Mouse (Mus musculus) neural tube, embryonic 12.5 days (tissue): ENCODE results near the gene Gipr. TPM values are rescaled to one million over a fixed set of nuclear protein-coding genes. Genes with fewer than 3 reads are reported as not detected.

ENCODE experiments used
- ATAC-seq: fragments of 200-750 bp; cut with Nextera tagmentation; 2 replicates; pipeline ENCODE4 v1.8.0; 2017; ENCODE audit warnings: low read depth, mild to moderate bottlenecking, moderate TSS enrichment, moderate library complexity; ENCODE audit not compliant: low FRiP score
- H3K27ac ChIP-seq: fragments of 300-500 bp; sonication (generic); 2 replicates; pipeline ENCODE4 v1.5.1; 2016
- H3K27me3 ChIP-seq: fragments of 300-500 bp; sonication (generic); replicated peaks from 2 replicates; pipeline ENCODE4 v1.6.1; 2016; ENCODE audit warnings: mild to moderate bottlenecking
- H3K36me3 ChIP-seq: fragments of 300-500 bp; sonication (generic); 2 replicates; pipeline ENCODE4 v1.6.1; 2016; ENCODE audit warnings: mild to moderate bottlenecking
- H3K4me1 ChIP-seq: fragments of 300-500 bp; sonication (generic); 2 replicates; pipeline ENCODE4 v1.6.1; 2016
- H3K4me2 ChIP-seq: fragments of 300-500 bp; sonication (generic); replicated peaks from 2 replicates; pipeline ENCODE4 v1.6.1; 2016; ENCODE audit warnings: mild to moderate bottlenecking
- H3K4me3 ChIP-seq: fragments of 300-500 bp; sonication (generic); 2 replicates; pipeline ENCODE4 v1.5.1; 2016
- H3K9ac ChIP-seq: fragments of 300-500 bp; sonication (generic); 2 replicates; pipeline ENCODE4 v1.6.1; 2016; ENCODE audit warnings: mild to moderate bottlenecking
- H3K9me3 ChIP-seq: fragments of 300-500 bp; sonication (generic); 2 replicates; pipeline ENCODE4 v1.6.1; 2016; ENCODE audit warnings: mild to moderate bottlenecking
- WGBS: fragments of 180-500 bp; shearing (Covaris S2); methylation state at CpG from one replicate; pipeline ENCODE4 v1.1.7; 2016; 5-methylcytosine and 5-hydroxymethylcytosine counted together
- polyA plus RNA-seq: library from polyadenylated mRNA; unstranded; fragments of >200 nt; fragmentation: Nextera tagmentation; extraction: Ambion mirVana; gene quantifications from 2 replicates; pipeline ENCODE4 v1.2.1, GENCODE M21; 2016

Gene Gipr
- polyA plus RNA-seq, 1 experiment from 2014 or later: 1.8 TPM

DNA sequence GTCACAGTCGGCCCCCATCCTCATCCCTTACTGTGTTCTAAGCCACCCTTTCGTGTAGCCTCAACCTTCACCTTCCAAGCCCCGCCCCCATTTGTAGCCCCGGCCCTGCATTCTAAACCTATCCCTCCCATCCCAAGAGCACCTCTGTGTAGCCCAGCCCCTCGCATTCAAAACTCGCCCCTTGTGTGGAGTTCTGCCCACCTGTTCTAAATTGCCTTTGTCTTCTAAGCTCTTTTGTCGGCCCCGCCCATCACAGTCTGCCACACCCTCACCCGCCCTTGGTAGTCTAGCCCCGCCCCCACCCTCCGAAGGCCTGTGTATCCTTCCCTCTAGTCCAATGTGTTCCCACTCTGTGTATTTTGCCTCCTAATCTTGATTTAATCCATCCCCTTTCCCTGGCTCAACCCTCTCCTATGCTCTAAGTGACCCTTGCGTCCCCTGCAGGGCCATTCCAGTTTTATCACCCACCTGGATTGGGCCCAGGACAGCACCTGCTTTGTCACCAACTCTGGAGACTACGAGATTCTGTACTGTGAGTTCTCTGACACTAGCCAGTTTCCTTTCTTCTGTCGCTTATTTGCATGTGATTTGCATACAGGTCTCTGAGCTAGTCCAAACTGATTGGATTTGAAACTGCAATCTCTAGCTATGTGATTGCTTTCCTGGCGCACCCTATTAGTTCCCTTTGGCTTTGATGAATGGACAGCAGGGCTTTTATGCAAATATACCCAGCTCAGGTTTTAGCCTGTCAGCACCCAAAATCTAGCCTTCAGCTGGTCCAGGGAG is 36.3 kb upstream of the Gipr start:
- WGBS: 61% methylated on average over 15 of the region's 15 CpGs
- ATAC-seq: no peak
- Histone ChIP-seq H3K4me2 (no peak overlapping the region), H3K27me3 (no peaks in the 10 kb centered on the region), H3K4me3 (no peak overlapping the region), H3K9ac (no peak overlapping the region), H3K27ac (no peak overlapping the region), H3K36me3 (peaks cover 37% of the 10 kb centered on the region), H3K4me1 (no peaks in the 10 kb centered on the region), H3K9me3 (no peaks in the 10 kb centered on the region)

DNA sequence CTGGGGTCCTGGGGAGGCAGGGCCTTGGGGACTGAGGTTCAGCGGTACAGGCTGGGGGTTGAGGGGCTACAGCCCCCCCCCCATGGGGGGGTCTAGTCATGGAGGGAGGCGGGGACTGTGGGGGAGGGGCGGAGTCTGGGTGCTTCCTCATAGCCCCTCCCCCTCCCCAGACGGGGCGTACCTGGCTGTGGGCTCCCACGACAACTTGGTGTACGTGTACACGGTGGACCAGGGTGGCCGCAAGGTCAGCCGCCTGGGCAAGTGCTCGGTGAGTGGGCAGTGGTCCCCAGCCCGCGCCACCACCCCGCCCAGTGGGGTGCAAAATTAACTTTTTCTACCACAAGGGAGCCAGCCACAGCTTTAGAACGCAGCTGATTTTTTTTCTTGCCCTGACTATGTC is 35.7 kb upstream of the Gipr start:
- no peak overlapping the region for H3K27ac ChIP-seq
- H3K4me3 ChIP-seq: no peak overlapping the region
- no peaks in the 10 kb centered on the region for H3K4me1 ChIP-seq
- no peak for ATAC-seq
- H3K9ac ChIP-seq: no peak overlapping the region
- no peak overlapping the region for H3K4me2 ChIP-seq
- no peaks in the 10 kb centered on the region for H3K9me3 ChIP-seq
- H3K36me3 ChIP-seq: peaks cover 41% of the 10 kb centered on the region
- WGBS: 70% methylated on average over 15 of the region's 15 CpGs
- H3K27me3 ChIP-seq: no peaks in the 10 kb centered on the region

DNA sequence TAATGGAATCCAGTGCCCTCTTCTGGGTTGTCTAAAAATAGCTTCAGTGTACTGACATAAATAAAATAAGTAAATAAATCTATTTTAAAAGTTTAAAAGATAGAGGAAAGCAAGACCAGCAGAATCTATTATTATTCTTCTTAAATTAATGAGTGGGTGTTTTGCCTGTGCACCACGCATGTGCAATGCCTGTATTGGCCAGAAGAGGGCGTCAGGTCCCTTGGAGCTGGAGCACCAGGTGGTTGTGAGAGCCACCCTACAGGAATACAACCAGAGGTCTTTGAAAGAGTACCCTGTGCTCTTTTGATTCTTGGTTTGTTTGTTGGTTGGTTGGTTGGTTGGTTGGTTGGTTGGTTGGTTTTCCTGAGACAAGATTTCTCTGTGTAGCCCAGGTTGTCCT is 32.1 kb upstream of the Gipr start:
- WGBS: 38% methylated on average over 2 of the region's 2 CpGs

DNA sequence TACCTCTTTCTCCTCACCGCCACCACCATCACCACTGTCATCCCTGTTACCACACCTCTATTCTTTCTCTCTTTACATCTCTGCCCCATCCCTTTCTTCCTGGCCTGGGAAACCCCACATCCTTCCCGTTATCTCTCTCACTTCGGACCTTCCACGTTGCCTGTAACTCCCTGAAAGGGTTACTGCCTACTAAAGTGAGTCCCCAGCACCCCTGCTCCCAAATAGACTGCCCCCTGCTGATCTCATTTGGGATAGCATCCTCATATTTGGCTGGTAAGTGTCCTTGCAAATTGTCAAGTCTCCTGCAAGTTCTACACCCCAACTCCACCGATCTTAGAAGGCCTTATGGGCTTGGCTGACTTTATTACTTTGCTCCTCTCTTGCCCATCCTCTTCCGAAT is 30.7 kb upstream of the Gipr start:
- Histone ChIP-seq H3K36me3 (peaks cover 58% of the 10 kb centered on the region), H3K4me1 (no peaks in the 10 kb centered on the region)

More for the DNA sequence above, 32.1 kb upstream of the Gipr start:
- H3K27me3 ChIP-seq: no peaks in the 10 kb centered on the region
- no peak overlapping the region for H3K4me3 ChIP-seq
- H3K27ac ChIP-seq: no peak overlapping the region
- H3K4me1 ChIP-seq: no peaks in the 10 kb centered on the region
- ATAC-seq: no peak
- H3K9me3 ChIP-seq: no peaks in the 10 kb centered on the region
- peaks cover 53% of the 10 kb centered on the region for H3K36me3 ChIP-seq
- no peak overlapping the region for H3K9ac ChIP-seq
- H3K4me2 ChIP-seq: no peak overlapping the region

DNA sequence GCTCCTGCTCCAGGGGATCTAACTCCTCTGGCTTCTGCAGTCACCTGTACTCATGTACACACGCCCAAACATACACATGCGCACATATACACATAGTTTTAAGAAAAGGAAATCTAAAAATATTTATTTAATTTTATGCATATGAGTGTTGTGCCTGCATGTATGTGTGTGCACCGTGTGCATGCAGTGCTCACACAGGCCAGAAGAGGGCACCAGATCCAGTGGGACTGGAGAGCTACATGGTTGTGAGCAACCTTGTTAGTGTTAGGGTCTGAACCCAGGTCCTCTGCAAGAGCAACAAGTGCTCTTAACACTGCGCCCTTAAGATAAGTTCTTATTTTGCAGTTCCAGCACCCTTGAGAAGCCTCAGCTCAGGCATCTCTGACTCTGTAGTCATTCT is 28.7 kb upstream of the Gipr start:
- no peak overlapping the region for H3K4me2 ChIP-seq
- H3K36me3 ChIP-seq: peaks cover 59% of the 10 kb centered on the region
- no peak for ATAC-seq
- no peak overlapping the region for H3K9ac ChIP-seq
- WGBS: 93% methylated on average over 4 of the region's 4 CpGs
- H3K4me1 ChIP-seq: no peaks in the 10 kb centered on the region
- H3K4me3 ChIP-seq: no peak overlapping the region
- no peak overlapping the region for H3K27ac ChIP-seq
- no peaks in the 10 kb centered on the region for H3K9me3 ChIP-seq
- H3K27me3 ChIP-seq: no peaks in the 10 kb centered on the region

More for the DNA sequence above, 30.7 kb upstream of the Gipr start:
- Histone ChIP-seq H3K9me3 (no peaks in the 10 kb centered on the region), H3K9ac (no peak overlapping the region), H3K27me3 (no peaks in the 10 kb centered on the region), H3K27ac (no peak overlapping the region), H3K4me2 (no peak overlapping the region), H3K4me3 (no peak overlapping the region)
- ATAC-seq: no peak
- 70% methylated on average over 6 of the region's 6 CpGs for WGBS

DNA sequence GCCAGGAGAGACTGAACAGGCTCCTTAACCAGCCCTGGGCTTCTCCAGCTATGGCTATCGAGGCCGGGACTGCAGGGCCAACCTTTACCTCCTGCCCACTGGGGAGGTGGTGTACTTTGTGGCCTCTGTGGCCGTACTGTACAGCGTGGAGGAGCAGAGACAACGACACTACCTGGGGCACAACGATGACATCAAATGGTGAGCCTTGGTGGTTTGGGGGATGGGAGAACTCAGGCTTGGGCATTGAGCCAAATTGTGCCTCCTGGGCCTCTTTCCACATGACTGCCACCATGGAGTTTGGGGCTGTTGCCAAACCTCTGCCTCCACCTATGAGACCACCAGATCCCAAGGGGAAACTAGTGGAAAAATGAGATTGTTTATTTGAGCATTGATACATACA is 18.8 kb upstream of the Gipr start:
- Histone ChIP-seq H3K36me3 (peaks cover 25% of the 10 kb centered on the region), H3K9ac (no peak overlapping the region), H3K27ac (no peak overlapping the region), H3K27me3 (peaks cover 11% of the 10 kb centered on the region), H3K4me2 (peak overlapping the region; percentile 20; the same call in 1 of the 2 replicates), H3K4me1 (peaks cover 25% of the 10 kb centered on the region), H3K9me3 (no peaks in the 10 kb centered on the region), H3K4me3 (no peak overlapping the region)
- peak; percentile 26; the same call in 1 of the 2 replicates for ATAC-seq
- 68% methylated on average over 6 of the region's 6 CpGs for WGBS

DNA sequence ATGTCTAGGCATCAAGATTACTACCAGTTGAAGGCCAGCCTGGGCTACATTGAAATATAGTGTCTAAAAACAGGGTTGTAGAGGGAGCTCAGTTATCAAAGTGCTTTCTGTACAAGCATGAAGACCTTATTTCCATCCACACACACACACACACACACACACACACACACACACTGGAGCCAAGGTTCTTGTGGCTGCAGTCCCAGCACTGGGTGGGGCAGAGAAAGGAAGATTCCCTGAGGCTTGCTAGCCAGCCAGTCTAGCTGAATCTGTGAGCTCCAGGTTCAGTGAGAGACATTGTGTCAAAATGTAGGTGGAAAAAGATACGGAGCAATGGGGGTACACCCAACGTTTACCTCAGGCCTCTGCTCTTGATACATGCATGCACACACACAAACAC is 18.3 kb upstream of the Gipr start:
- H3K27ac ChIP-seq: no peak overlapping the region
- H3K9ac ChIP-seq: no peak overlapping the region; the same call in 1 of the 2 replicates
- peaks cover 24% of the 10 kb centered on the region for H3K36me3 ChIP-seq
- no peaks in the 10 kb centered on the region for H3K9me3 ChIP-seq
- H3K4me1 ChIP-seq: peaks cover 30% of the 10 kb centered on the region
- no peak for ATAC-seq
- H3K27me3 ChIP-seq: peaks cover 17% of the 10 kb centered on the region
- H3K4me2 ChIP-seq: peak overlapping the region; percentile 20; the same call in 1 of the 2 replicates
- H3K4me3 ChIP-seq: no peak overlapping the region
- WGBS: 90% methylated on average over 2 of the region's 2 CpGs

DNA sequence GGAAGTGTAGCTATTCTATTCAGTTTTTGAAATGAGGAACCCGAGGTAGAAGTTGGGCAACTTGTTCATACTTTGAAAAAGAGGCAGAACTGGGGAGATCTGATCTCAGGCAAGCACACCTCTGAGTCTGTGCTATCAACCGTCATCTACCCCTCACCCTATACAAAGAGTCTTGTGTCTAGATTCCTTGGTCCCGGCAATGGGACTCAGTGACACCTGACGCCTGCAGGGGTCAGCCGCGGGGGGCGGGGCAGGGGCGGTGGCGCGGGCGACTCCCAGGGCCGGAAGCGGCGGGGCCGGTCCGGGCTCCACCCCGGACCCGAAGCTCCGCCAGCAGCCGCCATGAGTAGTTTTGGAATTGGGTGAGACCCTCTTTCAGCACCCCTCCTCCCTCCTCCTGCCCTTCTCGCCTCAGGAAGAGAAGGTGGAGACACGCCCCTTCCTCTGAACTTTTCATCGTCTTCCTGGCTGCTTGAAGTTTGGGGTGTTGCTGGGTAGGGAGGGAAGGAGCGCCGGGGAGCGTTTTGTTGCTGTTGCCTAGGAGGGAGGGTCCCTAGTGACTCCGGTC is 15.0 kb upstream of the Gipr start:
- H3K36me3 ChIP-seq: peaks cover 5% of the 10 kb centered on the region; the same call in 1 of the 2 replicates
- no peak for ATAC-seq
- WGBS: 1% methylated on average over 27 of the region's 27 CpGs
- peaks cover 49% of the 10 kb centered on the region for H3K27me3 ChIP-seq
- peak overlapping the region; percentile 37 for H3K4me3 ChIP-seq
- peak overlapping the region; percentile 48 for H3K9ac ChIP-seq
- no peaks in the 10 kb centered on the region for H3K9me3 ChIP-seq
- peak overlapping the region; percentile 58 for H3K4me2 ChIP-seq
- H3K4me1 ChIP-seq: peaks cover 48% of the 10 kb centered on the region
- no peak overlapping the region for H3K27ac ChIP-seq

DNA sequence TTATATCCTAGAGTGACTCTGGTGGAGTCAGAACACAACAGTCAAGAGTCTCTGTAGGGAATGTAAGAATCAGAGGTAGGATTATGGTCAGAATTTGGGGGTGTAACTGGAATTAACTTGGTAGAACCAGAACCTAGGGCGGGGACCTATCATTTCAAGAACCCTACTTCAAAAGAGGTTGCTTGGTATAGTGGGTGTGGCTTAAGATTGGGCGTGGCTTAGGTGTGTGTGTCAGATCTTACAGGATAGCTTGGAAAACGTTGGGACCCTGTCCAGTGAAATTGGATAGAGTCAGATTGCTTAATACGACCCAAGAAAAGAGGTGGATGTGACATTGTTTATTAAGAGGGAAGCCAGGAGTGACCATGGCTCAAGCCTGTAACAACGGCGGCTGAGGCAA is 14.0 kb upstream of the Gipr start:
- no peak overlapping the region for H3K9ac ChIP-seq
- 38% methylated on average over 6 of the region's 6 CpGs for WGBS
- ATAC-seq: no peak
- H3K9me3 ChIP-seq: no peaks in the 10 kb centered on the region
- peaks cover 54% of the 10 kb centered on the region for H3K27me3 ChIP-seq
- H3K27ac ChIP-seq: no peak overlapping the region
- H3K4me2 ChIP-seq: peak overlapping the region; percentile 70
- peaks cover 41% of the 10 kb centered on the region for H3K4me1 ChIP-seq
- H3K36me3 ChIP-seq: peaks cover 4% of the 10 kb centered on the region; the same call in 1 of the 2 replicates
- H3K4me3 ChIP-seq: no peak overlapping the region

DNA sequence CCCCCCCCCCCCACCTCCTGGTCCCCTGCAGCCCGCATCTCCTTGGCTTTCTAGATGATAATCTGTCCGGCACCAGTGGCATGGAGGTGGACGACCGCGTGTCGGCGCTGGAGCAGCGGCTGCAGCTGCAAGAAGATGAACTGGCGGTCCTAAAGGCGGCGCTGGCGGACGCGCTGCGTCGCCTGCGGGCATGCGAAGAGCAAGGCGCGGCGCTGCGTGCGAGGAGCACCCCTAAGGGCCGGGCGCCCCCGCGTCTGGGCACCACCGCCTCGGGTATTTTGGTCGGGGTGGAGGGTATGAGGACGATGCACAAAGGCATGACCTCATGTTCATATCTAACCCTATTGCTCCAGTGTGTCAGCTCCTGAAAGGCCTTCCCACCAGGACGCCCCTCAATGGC is 13.2 kb upstream of the Gipr start:
- H3K27ac ChIP-seq: no peak overlapping the region
- H3K9me3 ChIP-seq: no peaks in the 10 kb centered on the region
- under 1% methylated on average over 32 of the region's 32 CpGs for WGBS
- peak overlapping the region; percentile 70 for H3K4me2 ChIP-seq
- H3K4me1 ChIP-seq: peaks cover 34% of the 10 kb centered on the region
- peak overlapping the region; percentile 19; the same call in 1 of the 2 replicates for H3K4me3 ChIP-seq
- no peak; the same call in 1 of the 2 replicates for ATAC-seq
- peaks cover 54% of the 10 kb centered on the region for H3K27me3 ChIP-seq
- no peak overlapping the region for H3K9ac ChIP-seq
- H3K36me3 ChIP-seq: peaks cover 4% of the 10 kb centered on the region; the same call in 1 of the 2 replicates

DNA sequence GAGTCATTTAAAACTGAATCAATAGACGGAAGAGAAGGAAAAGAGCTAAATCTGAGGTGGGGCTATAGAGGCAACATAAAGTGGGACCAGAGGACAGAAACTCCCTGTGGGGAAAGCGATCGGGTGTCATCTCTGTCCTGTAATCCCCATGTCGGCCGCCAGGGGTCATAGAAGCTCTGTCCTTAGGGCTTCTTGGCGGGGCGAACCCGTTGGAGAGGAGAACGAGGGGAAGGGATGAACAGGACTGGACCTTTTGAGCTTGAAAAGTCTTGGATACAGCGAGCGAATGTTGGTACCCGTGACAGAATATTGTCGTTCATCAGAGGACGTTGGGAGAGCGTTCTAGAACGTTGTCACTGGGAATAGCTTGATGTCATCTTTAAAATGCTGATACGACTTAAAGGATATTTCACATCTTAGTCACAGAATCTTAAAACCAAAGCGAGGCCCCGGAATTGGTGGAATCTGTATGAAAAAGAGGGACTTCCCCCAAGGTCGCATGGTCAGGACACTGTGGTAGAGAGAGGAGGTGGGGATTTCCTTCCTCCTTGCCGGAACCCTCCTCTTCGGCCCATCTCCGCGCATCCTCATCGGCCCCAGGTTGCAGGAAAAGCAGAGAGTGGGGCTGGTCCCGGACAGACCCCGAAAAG is 12.6 kb upstream of the Gipr start:
- H3K4me3 ChIP-seq: peak overlapping the region; percentile 19; the same call in 1 of the 2 replicates
- no peak overlapping the region for H3K27ac ChIP-seq
- peak overlapping the region; percentile 70 for H3K4me2 ChIP-seq
- H3K4me1 ChIP-seq: peaks cover 33% of the 10 kb centered on the region
- no peak for ATAC-seq
- peaks cover 1% of the 10 kb centered on the region; the same call in 1 of the 2 replicates for H3K36me3 ChIP-seq
- 5% methylated on average over 27 of the region's 27 CpGs for WGBS
- no peaks in the 10 kb centered on the region for H3K9me3 ChIP-seq
- 0 out of 2 replicates have a peak overlapping the region, but pooled peaks have one; percentile 13 for H3K9ac ChIP-seq
- peaks cover 54% of the 10 kb centered on the region for H3K27me3 ChIP-seq

DNA sequence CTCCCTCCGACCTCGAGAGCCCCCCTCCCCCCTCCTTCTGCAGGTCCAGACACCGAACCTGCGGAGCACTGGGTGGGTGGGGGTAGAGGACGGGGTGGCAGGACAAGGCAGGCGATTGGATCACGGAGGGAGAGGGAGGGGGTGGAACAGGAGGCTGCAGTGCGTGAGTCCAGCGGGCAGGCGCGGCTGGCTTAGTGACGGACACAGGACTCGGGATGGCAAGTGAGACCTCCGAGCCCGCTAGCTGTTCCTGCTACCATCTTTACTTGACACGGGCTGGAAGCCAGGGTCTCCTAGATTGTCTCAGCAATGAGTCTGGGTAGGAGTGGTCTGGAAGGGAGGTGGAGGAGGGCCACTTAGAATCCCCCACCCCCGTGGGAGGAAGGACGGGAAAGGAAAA is 12.1 kb upstream of the Gipr start:
- 10% methylated on average over 18 of the region's 18 CpGs for WGBS
- Histone ChIP-seq H3K4me2 (peak overlapping the region; percentile 70), H3K9me3 (no peaks in the 10 kb centered on the region), H3K4me1 (peaks cover 33% of the 10 kb centered on the region), H3K4me3 (peak overlapping the region; percentile 11; the same call in 1 of the 2 replicates), H3K36me3 (no peaks in the 10 kb centered on the region), H3K27ac (no peak overlapping the region), H3K27me3 (peaks cover 54% of the 10 kb centered on the region), H3K9ac (peak overlapping the region; percentile 33; the same call in 1 of the 2 replicates)
- ATAC-seq: no peak
